Mouse (Mus musculus) forebrain, embryonic 13.5 days (tissue): ENCODE results near the gene Gdap2. TPM values are rescaled to one million over a fixed set of nuclear protein-coding genes. Genes with fewer than 3 reads are reported as not detected.
A peak's percentile ranks its signal among the peaks of the same experiment; 100 is the strongest.

Experiments used
- ATAC-seq: fragments of 200-750 bp; cut with Nextera tagmentation; 2 replicates; pipeline ENCODE4 v1.8.0; 2017
- H3K27ac ChIP-seq: fragments of 300-500 bp; sonication (generic); 2 replicates; pipeline ENCODE4 v1.5.1; 2015; ENCODE audit warnings: inconsistent platforms, mild to moderate bottlenecking, moderate library complexity
- H3K27me3 ChIP-seq: fragments of 300-500 bp; sonication (generic); 2 replicates; pipeline ENCODE4 v1.6.1; 2015; ENCODE audit warnings: mild to moderate bottlenecking, inconsistent platforms
- H3K36me3 ChIP-seq: fragments of 300-500 bp; sonication (generic); 2 replicates; pipeline ENCODE4 v1.6.1; 2015; ENCODE audit warnings: mild to moderate bottlenecking, inconsistent platforms; ENCODE audit not compliant: poor library complexity, severe bottlenecking
- H3K4me1 ChIP-seq: fragments of 300-500 bp; sonication (generic); 2 replicates; pipeline ENCODE4 v1.6.1; 2015; ENCODE audit warnings: inconsistent platforms
- H3K4me2 ChIP-seq: fragments of 300-500 bp; sonication (generic); 2 replicates; pipeline ENCODE4 v1.6.1; 2015; ENCODE audit warnings: inconsistent platforms, mild to moderate bottlenecking, moderate library complexity
- H3K4me3 ChIP-seq: fragments of 300-500 bp; sonication (generic); 2 replicates; pipeline ENCODE4 v1.5.1; 2015; ENCODE audit warnings: mild to moderate bottlenecking, inconsistent platforms
- H3K9ac ChIP-seq: fragments of 300-500 bp; sonication (generic); 2 replicates; pipeline ENCODE4 v1.6.1; 2015; ENCODE audit warnings: mild to moderate bottlenecking, inconsistent platforms
- H3K9me3 ChIP-seq: fragments of 300-500 bp; sonication (generic); replicated peaks from 2 replicates; pipeline ENCODE4 v1.6.1; 2016; ENCODE audit warnings: inconsistent platforms
- WGBS: fragments of 180-500 bp; shearing (Covaris S2); methylation state at CpG from one replicate; pipeline ENCODE4 v1.1.7; 2015; 5-methylcytosine and 5-hydroxymethylcytosine counted together
- polyA plus RNA-seq: library from polyadenylated mRNA; unstranded; fragments of >200 nt; fragmentation: Nextera tagmentation; extraction: Ambion mirVana; gene quantifications from 2 replicates; pipeline ENCODE4 v1.2.1, GENCODE M21; 2015

Gene Gdap2
- 37.2 and 39.3 TPM in 2 replicates for polyA plus RNA-seq

DNA sequence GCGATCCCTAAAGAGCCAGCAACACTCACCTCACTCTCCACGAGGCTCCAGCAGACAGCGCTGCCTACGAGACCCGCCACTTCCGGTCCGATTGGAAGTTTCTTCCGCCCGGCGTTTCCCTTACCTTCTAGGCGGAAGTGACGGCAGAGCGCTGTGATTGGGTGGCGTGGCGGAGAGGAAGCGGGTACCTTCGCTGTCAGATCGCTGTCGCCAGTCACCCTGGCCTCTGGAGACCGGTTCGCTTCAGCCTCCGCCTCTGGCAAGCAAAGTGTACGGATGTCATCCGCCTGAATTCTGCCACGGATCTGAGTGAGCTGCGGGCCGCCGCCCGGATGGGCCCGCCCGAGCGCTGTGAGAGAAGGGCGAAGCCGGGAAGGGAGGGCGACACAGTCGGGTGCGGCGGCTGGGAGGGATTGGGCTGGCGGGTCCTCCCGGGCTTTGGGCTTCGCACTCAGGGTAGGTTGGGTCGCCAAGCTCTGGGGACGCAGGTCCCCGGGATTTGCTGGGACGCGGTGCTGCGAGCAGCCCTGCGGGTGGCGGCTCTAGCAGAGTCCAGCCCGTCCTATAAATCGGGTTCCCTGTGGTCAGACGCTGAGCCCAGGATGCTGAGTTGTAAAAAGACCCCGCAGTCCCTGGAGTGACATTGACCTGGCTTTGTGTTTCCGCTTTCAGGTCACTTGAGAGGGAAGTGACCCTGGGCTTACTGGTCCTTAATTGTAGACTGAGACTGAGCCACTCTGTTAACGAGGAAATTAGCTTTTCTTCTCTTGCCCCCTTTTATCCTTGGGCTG lies at the start of gene Gdap2, which contains the start of gene Wdr3:
TSS of gene Gdap2 (plus strand) at position 67 of the 791 bp plus-strand sequence.
TSS of gene Wdr3 (minus strand) at position 93 of the 791 bp plus-strand sequence.
- Histone ChIP-seq H3K4me1 (peaks cover 18% of the 10 kb centered on the region), H3K36me3 (peaks cover 24% of the 10 kb centered on the region), H3K9me3 (no peaks in the 10 kb centered on the region), H3K9ac (peak within 1 kb of the TSS; percentile 93), H3K4me3 (peak within 1 kb of the TSS; percentile 75), H3K4me2 (peak within 1 kb of the TSS; percentile 73), H3K27me3 (no peaks in the 10 kb centered on the region), H3K27ac (peak within 1 kb of the TSS; percentile 90)
- ATAC-seq: peak; percentile 99
- WGBS: 0% methylated on average over 55 of the region's 55 CpGs

DNA sequence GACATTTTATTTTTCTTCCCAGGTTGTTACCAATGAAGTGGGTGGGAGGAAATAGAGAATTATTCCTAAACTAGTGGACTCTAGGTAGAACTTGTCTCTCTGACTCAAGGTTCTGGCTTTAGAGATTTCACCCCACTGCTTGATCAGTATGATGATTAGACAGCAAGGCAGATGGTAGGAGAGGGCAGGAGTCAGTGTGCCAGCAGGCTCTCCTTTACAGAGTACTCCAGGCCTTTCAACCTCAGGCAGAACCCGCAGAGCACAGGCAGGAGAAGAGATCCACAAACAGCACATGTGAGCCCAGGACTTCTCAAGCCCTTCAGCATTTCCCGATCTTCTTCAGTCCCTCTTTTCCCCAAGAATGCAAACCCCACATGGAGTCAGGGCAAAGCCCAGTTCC lies 43.5 kb upstream of the Gdap2 start:
- Histone ChIP-seq H3K27ac (no peak overlapping the region), H3K9ac (no peak overlapping the region), H3K27me3 (no peaks in the 10 kb centered on the region), H3K36me3 (no peaks in the 10 kb centered on the region), H3K4me2 (no peak overlapping the region), H3K4me3 (no peak overlapping the region), H3K4me1 (no peaks in the 10 kb centered on the region), H3K9me3 (no peaks in the 10 kb centered on the region)
- WGBS: 74% methylated on average over 2 of the region's 2 CpGs
- no peak for ATAC-seq

DNA sequence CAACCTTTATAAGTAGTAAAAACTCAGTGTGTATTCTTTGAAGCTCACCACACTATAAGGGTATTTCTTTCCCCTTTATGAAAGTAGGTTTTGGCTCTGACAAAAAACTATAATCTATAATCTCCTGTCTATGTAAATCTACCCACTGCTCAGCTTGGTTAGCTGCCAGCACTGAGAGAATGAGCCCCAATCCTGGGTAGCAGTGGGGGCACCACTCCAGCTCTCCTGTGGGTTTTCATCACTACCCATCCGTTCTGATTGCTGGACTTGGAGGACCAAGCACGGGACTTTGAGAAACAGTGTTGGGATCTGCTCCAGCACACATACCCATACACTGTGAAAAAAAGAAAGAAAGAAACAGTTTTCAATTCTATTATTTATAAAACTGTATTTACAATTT lies 40.2 kb upstream of the Gdap2 start:
- H3K36me3 ChIP-seq: no peaks in the 10 kb centered on the region
- no peaks in the 10 kb centered on the region for H3K27me3 ChIP-seq
- no peaks in the 10 kb centered on the region for H3K4me1 ChIP-seq
- H3K27ac ChIP-seq: no peak overlapping the region
- H3K4me2 ChIP-seq: no peak overlapping the region
- H3K9ac ChIP-seq: no peak overlapping the region
- no peak for ATAC-seq
- no peaks in the 10 kb centered on the region for H3K9me3 ChIP-seq
- 67% methylated on average over 2 of the region's 2 CpGs for WGBS
- H3K4me3 ChIP-seq: no peak overlapping the region

DNA sequence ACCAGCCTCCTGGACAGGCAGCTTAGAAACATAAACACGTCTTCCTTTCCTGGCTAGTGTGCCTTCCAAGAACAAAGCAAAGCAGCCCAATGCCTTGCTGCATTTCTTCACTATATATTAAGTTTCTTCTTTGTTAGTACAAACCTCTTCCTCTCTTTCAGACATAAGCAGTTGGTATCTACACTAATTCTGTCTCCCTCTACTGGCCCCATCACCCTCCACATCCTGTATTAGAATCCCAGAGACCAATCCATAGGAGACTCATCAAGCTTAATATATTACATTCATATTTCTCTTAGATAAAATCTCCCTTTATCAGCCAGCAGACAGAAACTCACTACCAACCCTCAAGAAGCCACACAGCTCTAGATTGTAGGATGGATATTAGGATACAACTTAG lies 39.7 kb upstream of the Gdap2 start:
- Histone ChIP-seq H3K36me3 (no peaks in the 10 kb centered on the region), H3K9ac (no peak overlapping the region), H3K4me2 (no peak overlapping the region), H3K27me3 (no peaks in the 10 kb centered on the region), H3K9me3 (no peaks in the 10 kb centered on the region), H3K4me1 (no peaks in the 10 kb centered on the region), H3K27ac (no peak overlapping the region), H3K4me3 (no peak overlapping the region)
- WGBS: 73% methylated on average over 1 of the region's 1 CpGs
- no peak for ATAC-seq

DNA sequence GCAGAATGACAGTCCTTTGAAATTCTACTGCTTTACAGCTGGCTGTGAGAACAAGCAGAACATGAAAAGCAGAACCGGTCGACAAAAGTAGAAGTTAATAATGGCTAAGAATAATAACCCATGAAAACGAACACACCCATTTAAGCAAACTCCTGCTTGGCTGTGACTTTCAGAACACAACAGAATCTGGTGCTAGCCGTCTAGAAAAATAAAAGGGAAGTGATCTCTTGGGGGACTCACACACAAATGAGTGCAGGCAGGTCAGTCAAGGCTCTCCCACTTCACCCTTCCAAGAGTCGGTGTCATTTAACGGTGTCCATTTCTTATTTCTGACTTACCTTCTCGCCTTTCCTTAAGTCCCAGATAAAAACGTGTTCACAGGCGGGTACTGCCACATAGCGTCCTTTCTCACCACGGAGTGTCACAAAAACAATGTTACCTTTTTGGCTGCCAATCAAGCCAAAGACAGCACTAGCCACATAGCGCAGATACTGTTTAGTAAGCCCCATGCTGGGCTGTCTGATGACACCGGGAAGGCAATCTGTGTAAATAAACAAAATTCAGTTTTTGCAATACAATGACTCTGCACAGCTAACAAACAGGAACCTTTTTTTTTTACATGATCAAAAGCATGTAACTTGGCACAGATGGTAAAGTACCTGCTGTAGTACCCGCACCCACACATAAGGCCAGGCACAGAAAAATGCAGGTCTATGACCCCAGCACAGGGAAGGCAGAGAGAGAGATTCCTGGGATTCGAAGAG lies 1.3 kb upstream of the Gdap2 start:
- peaks cover 18% of the 10 kb centered on the region for H3K4me1 ChIP-seq
- H3K9ac ChIP-seq: peak overlapping the region; percentile 93
- no peak for ATAC-seq
- H3K4me2 ChIP-seq: peak overlapping the region; percentile 73
- H3K36me3 ChIP-seq: peaks cover 38% of the 10 kb centered on the region
- no peaks in the 10 kb centered on the region for H3K27me3 ChIP-seq
- 89% methylated on average over 15 of the region's 15 CpGs for WGBS
- no peaks in the 10 kb centered on the region for H3K9me3 ChIP-seq
- H3K27ac ChIP-seq: no peak overlapping the region
- peak overlapping the region; percentile 75 for H3K4me3 ChIP-seq

DNA sequence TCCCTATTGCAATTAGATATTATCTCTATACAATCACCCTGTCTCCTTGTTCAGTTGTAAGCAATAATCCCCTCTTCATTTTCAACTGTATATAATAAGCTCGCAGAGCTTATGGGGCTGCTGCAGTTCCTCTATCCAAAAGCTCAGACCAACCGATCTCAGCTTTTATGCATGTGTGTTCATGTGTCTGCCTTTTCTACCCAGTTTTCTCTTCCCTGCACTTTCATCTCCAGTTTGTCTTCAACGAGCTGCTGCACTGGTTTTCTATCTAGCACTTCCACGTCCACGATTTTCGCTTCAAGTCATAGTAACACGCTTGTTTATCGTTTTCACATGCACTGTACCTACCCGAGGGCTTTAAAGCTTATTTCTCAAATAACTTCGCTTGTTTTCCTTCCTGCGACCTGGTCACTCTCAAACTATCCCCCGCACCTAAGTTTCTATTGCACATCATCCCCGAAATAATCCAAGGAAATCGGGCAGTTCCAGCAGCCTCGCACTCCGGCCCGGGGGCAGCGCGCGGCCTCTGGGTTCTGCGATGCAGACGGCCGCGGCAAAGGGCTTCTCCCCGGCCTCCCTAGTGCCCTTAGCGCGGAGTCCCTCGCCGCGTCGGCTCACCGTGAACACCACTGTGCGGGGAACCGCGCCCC lies 391 bp upstream of the Gdap2 start:
- Histone ChIP-seq H3K27ac (no peak overlapping the region), H3K9me3 (no peaks in the 10 kb centered on the region), H3K9ac (peak overlapping the region; percentile 93), H3K4me2 (peak overlapping the region; percentile 73), H3K36me3 (peaks cover 31% of the 10 kb centered on the region), H3K4me1 (peaks cover 18% of the 10 kb centered on the region), H3K4me3 (peak overlapping the region; percentile 75), H3K27me3 (no peaks in the 10 kb centered on the region)
- peak; percentile 19 for ATAC-seq
- WGBS: under 1% methylated on average over 35 of the region's 35 CpGs

DNA sequence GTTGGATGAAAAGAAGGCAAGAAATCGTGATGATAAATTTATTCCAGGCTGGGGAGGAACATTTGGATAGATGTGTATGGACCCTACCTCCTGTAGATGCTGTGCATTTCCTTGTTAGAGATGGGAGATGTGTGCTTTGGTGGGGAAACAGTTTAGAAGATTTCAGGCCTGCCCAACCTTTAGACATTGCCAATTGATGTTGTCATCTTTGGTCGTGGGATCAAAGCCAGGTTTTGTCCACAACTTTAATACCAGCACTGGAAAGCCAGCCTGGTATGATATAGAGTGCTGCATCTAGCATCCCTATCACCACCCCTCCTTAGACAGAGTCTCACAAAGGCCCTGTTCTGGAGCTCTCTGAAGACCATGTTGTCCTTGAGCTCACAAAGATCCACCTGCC lies 1.4 kb downstream of the Gdap2 start:
- Histone ChIP-seq H3K27ac (no peak overlapping the region), H3K9ac (0 out of 2 replicates have a peak overlapping the region, but pooled peaks have one; percentile 13), H3K36me3 (peaks cover 20% of the 10 kb centered on the region), H3K4me1 (peaks cover 18% of the 10 kb centered on the region), H3K4me3 (no peak overlapping the region), H3K9me3 (no peaks in the 10 kb centered on the region), H3K27me3 (no peaks in the 10 kb centered on the region), H3K4me2 (peak overlapping the region; percentile 73)
- WGBS: 74% methylated on average over 2 of the region's 2 CpGs
- no peak for ATAC-seq

DNA sequence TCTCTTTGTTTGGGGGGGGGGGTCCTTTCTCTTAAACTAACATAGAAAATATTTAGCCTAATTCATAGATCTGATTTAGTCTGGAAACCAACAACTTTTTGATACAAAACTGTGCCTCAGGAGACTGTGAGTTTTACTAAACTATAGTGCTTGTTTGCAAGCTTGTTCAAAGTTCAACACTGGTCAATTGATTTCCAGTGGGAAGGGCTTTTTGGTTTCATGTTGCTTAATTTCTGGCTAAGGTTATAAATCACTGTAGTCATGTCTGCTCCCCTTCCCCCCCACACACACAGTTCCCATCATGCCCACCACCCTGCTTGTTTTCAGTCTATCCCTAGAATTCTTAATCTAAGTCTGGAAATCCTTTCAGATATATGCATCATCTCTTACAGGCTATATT lies 2.8 kb downstream of the Gdap2 start:
- H3K4me3 ChIP-seq: no peak overlapping the region
- ATAC-seq: no peak

DNA sequence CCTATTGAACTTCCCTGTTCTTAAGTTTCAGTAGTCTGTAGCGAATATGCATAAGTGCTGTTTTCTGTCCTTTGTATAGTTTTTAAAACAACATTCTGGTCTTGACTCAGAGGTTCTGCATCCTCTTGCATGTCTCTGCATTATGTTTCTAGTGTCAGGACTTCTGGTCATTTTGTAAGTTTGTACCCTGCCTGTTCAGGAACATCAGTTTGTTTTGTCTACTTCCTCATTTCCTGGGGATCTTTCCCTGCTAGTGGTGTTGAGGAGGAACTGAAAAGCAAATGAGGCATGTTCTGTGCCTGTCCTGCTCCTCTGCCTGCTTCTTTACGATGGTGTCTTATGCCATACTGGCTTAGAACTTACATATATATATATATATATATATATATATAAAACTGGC lies 13.8 kb downstream of the Gdap2 start:
- no peak for ATAC-seq
- no peak overlapping the region for H3K4me2 ChIP-seq
- no peak overlapping the region for H3K4me3 ChIP-seq
- no peak overlapping the region for H3K27ac ChIP-seq
- H3K36me3 ChIP-seq: peaks cover 86% of the 10 kb centered on the region
- no peaks in the 10 kb centered on the region for H3K27me3 ChIP-seq
- H3K9me3 ChIP-seq: no peaks in the 10 kb centered on the region
- no peaks in the 10 kb centered on the region for H3K4me1 ChIP-seq
- H3K9ac ChIP-seq: no peak overlapping the region
- WGBS: 89% methylated on average over 2 of the region's 2 CpGs

More for the DNA sequence above, 2.8 kb downstream of the Gdap2 start:
- no peak overlapping the region for H3K4me2 ChIP-seq
- H3K9me3 ChIP-seq: no peaks in the 10 kb centered on the region
- H3K9ac ChIP-seq: no peak overlapping the region
- no peak overlapping the region for H3K27ac ChIP-seq
- peaks cover 18% of the 10 kb centered on the region for H3K4me1 ChIP-seq
- no peaks in the 10 kb centered on the region for H3K27me3 ChIP-seq
- H3K36me3 ChIP-seq: peaks cover 12% of the 10 kb centered on the region; the same call in 1 of the 2 replicates

DNA sequence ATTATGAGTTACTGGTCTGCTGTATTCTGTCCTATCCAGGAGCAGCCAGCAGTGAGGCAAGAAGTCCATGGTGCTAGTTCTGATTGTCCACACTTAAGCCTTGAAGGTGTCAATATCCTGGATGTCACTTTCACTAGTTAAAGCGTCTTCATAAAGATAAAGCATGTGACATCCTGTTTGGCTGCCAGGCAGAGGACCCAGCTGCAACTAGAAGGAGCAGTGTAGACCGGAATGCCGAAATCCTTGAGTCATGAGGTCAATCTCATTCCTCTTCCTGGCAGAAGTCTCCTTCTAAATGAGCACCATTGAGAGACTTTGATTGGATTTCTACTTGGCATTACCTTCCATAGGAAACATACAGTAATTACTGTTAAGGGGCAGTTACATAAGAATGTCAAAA lies 18.3 kb downstream of the Gdap2 start:
- ATAC-seq: no peak
- no peak overlapping the region for H3K9ac ChIP-seq
- H3K4me3 ChIP-seq: no peak overlapping the region
- H3K36me3 ChIP-seq: peaks cover 81% of the 10 kb centered on the region
- no peaks in the 10 kb centered on the region for H3K9me3 ChIP-seq
- no peak overlapping the region for H3K4me2 ChIP-seq
- H3K27me3 ChIP-seq: no peaks in the 10 kb centered on the region
- no peaks in the 10 kb centered on the region for H3K4me1 ChIP-seq
- H3K27ac ChIP-seq: no peak overlapping the region
- WGBS: 95% methylated on average over 3 of the region's 3 CpGs

DNA sequence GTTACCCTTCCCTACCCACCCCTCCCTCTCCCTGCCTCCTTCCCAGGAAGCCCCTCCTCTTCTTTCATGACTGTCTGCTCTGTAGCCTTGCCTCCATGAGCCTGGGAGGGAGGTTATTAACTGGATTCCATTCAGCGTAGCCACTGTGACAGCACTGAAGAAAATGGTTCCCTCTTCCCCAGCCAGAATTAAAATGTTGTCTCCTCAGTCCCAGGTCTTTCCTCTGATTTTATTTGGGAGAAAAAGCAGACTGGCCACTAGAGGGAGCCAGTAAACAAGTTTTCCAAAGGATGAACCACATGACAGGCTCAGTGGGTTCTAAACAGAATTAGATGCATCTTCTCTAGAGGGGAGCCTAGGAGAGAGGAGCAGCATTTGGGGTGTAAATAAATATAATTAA lies 27.3 kb downstream of the Gdap2 start:
- no peak overlapping the region for H3K4me2 ChIP-seq
- H3K27ac ChIP-seq: no peak overlapping the region
- peak; percentile 93 for ATAC-seq
- no peaks in the 10 kb centered on the region for H3K27me3 ChIP-seq
- no peak overlapping the region for H3K4me3 ChIP-seq
- no peaks in the 10 kb centered on the region for H3K4me1 ChIP-seq
- H3K9ac ChIP-seq: no peak overlapping the region
- H3K36me3 ChIP-seq: peaks cover 45% of the 10 kb centered on the region
- 35% methylated on average over 1 of the region's 1 CpGs for WGBS
- no peaks in the 10 kb centered on the region for H3K9me3 ChIP-seq

DNA sequence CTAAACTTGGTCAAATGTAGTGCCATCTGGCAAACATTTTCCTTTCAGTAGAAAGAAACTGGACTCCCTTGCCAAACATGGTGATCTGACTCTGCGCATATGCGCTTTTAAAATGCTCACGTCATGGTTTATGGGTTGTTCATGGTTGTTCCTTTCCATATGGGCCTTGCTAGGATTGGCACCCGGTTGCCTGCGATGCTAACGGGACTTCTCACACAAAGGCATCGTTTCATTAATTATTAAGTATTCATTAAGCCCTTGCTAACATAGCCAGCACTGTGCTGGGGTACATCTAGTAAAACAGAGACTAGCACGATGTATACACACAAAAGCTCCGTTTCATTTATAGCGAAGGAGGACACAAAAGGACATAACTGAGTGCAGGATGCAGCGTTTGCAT lies 27.7 kb downstream of the Gdap2 start:
- H3K9me3 ChIP-seq: no peaks in the 10 kb centered on the region
- no peak overlapping the region for H3K4me3 ChIP-seq
- peak; percentile 50 for ATAC-seq
- no peaks in the 10 kb centered on the region for H3K4me1 ChIP-seq
- WGBS: 75% methylated on average over 11 of the region's 11 CpGs
- H3K9ac ChIP-seq: no peak overlapping the region
- peaks cover 46% of the 10 kb centered on the region for H3K36me3 ChIP-seq
- no peak overlapping the region for H3K27ac ChIP-seq
- H3K27me3 ChIP-seq: no peaks in the 10 kb centered on the region
- H3K4me2 ChIP-seq: no peak overlapping the region
